Mouse (Mus musculus): Measurements from ENCODE around the gene Tspan4. TPM values are rescaled to one million over a fixed set of nuclear protein-coding genes. Genes with fewer than 3 reads are reported as not detected.

Gene Tspan4
- polyA plus RNA-seq, 1 experiment from 2014 or later = 49.1 TPM

DNA sequence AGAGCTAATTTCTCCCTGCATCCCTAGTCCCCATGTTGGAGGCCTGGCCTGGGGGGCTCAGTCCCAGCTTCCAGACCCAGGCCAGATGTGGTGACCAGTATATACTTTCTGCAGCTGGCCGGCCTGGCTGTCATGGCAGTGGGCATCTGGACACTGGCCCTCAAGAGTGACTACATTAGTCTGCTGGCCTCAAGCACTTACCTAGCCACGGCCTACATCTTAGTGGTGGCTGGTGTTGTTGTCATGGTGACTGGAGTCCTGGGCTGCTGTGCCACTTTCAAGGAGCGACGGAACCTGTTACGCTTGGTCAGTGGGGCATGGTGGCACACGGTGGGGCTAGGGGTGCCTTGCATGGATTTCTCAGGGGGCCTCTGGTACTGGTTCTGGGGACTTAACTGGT, 5.7 kb upstream of the Tspan4 start:
- 55% methylated on average over 6 of the region's 6 CpGs for WGBS
- ATAC-seq = no peak
- H3K36me3 ChIP-seq (ENCODE audit: control insufficient read depth, insufficient read depth, low read length) = peaks cover 11% of the 10 kb centered on the region
- peak overlapping the region; percentile 66 for H3K4me2 ChIP-seq (ENCODE audit: low read length)
- H3K27me3 ChIP-seq (ENCODE audit: control insufficient read depth, insufficient read depth, low read depth, low read length) = peaks cover 25% of the 10 kb centered on the region
- H3K9me3 ChIP-seq (replicated peaks; ENCODE audit: control insufficient read depth, low read length, poor library complexity, severe bottlenecking) = no peaks in the 10 kb centered on the region
- peak overlapping the region; percentile 86 for H3K9ac ChIP-seq (ENCODE audit: low read depth, low read length)
- H3K27ac ChIP-seq (ENCODE audit: low read length) = peak overlapping the region; percentile 82
- H3K4me1 ChIP-seq (ENCODE audit: control insufficient read depth, insufficient read depth, low read length) = peaks cover 44% of the 10 kb centered on the region
- H3K4me3 ChIP-seq (ENCODE audit: low read depth, low read length) = peak overlapping the region; percentile 56; the same call in 1 of the 2 replicates

DNA sequence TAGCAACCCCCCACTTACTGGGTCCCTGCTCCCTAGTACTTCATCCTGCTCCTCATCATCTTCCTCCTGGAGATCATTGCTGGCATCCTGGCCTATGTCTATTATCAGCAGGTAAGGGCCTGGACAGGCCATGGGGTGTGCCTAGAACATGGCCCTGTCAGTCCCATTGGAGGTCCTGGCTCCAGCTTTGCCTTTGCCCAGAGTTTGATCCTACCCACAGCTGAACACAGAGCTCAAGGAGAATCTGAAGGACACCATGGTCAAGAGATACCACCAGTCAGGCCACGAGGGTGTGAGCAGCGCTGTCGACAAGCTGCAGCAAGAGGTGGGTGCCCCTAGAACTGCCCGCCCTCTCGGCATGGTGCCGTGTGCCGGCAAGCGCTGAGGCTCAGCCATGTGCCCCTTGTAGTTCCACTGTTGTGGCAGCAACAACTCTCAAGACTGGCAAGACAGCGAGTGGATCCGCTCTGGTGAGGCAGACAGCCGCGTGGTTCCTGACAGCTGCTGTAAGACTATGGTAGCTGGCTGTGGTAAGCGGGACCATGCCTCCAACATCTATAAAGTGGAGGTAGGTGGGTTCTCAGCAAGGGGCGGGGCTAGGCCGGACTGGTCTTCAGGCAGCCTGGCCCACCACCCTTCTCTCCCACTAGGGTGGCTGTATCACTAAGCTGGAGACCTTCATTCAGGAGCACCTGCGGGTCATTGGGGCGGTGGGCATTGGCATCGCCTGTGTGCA, 5.0 kb upstream of the Tspan4 start:
- 88% methylated on average over 18 of the region's 18 CpGs for WGBS
- peaks cover 18% of the 10 kb centered on the region for H3K27me3 ChIP-seq (ENCODE audit: control insufficient read depth, insufficient read depth, low read depth, low read length)
- H3K36me3 ChIP-seq (ENCODE audit: control insufficient read depth, insufficient read depth, low read length) = peaks cover 11% of the 10 kb centered on the region
- peak overlapping the region; percentile 66; the same call in 1 of the 2 replicates for H3K4me2 ChIP-seq (ENCODE audit: low read length)
- no peak for ATAC-seq
- H3K9ac ChIP-seq (ENCODE audit: low read depth, low read length) = no peak overlapping the region
- H3K4me1 ChIP-seq (ENCODE audit: control insufficient read depth, insufficient read depth, low read length) = peaks cover 40% of the 10 kb centered on the region
- no peak overlapping the region for H3K27ac ChIP-seq (ENCODE audit: low read length)
- H3K9me3 ChIP-seq (replicated peaks; ENCODE audit: control insufficient read depth, low read length, poor library complexity, severe bottlenecking) = no peaks in the 10 kb centered on the region
- no peak overlapping the region for H3K4me3 ChIP-seq (ENCODE audit: low read depth, low read length)

DNA sequence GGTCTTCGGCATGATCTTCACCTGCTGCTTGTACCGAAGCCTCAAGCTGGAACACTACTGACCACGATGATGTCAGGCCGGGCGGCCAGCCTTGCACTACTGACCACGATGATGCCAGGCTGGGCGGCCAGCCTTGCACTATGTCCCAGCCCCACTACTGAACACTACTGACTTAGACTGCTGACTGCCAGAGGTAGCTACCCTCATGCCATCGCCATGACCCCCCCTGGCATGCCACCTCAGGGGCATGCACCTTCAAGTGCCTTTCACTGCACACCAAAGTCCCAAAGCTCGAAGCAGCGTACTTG, 4.4 kb upstream of the Tspan4 start:
- H3K9ac ChIP-seq (ENCODE audit: low read depth, low read length) = no peak overlapping the region
- H3K27me3 ChIP-seq (ENCODE audit: control insufficient read depth, insufficient read depth, low read depth, low read length) = peaks cover 13% of the 10 kb centered on the region
- H3K4me3 ChIP-seq (ENCODE audit: low read depth, low read length) = no peak overlapping the region
- H3K4me2 ChIP-seq (ENCODE audit: low read length) = no peak overlapping the region
- no peaks in the 10 kb centered on the region for H3K9me3 ChIP-seq (replicated peaks; ENCODE audit: control insufficient read depth, low read length, poor library complexity, severe bottlenecking)
- H3K4me1 ChIP-seq (ENCODE audit: control insufficient read depth, insufficient read depth, low read length) = peaks cover 40% of the 10 kb centered on the region
- H3K36me3 ChIP-seq (ENCODE audit: control insufficient read depth, insufficient read depth, low read length) = peaks cover 11% of the 10 kb centered on the region
- ATAC-seq = no peak
- H3K27ac ChIP-seq (ENCODE audit: low read length) = no peak overlapping the region
- 95% methylated on average over 10 of the region's 10 CpGs for WGBS

- 94% methylated on average over 1 of the region's 1 CpGs for WGBS
Observed at GRCm38 (mm10) chr7:141471236-141471635, 3.8 kb upstream of the Tspan4 start.

DNA sequence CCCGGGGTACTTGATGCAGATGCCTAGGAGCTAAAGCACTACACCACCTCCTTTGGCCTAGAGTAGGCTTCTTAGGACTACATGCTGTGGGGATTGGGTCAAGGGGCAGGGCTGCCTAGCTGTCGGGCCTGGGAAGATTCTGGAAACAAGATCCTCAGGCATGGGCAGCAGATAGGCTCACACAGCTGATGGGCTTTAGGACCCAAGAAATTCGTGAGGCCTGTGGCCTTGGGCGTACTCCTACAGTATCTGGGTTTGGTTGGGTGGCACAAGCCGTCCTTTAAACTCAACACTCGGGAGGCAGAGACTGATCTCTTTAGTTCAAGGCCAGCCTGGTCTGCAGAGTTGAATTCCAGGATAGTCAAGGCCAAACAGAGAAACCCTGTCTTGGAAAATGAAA, 2.8 kb upstream of the Tspan4 start:
- H3K9me3 ChIP-seq (replicated peaks; ENCODE audit: control insufficient read depth, low read length, poor library complexity, severe bottlenecking) = no peaks in the 10 kb centered on the region
- no peak overlapping the region for H3K27ac ChIP-seq (ENCODE audit: low read length)
- peaks cover 11% of the 10 kb centered on the region for H3K36me3 ChIP-seq (ENCODE audit: control insufficient read depth, insufficient read depth, low read length)
- H3K4me1 ChIP-seq (ENCODE audit: control insufficient read depth, insufficient read depth, low read length) = peaks cover 42% of the 10 kb centered on the region
- H3K4me3 ChIP-seq (ENCODE audit: low read depth, low read length) = no peak overlapping the region
- no peak overlapping the region for H3K9ac ChIP-seq (ENCODE audit: low read depth, low read length)
- WGBS = 85% methylated on average over 6 of the region's 6 CpGs
- no peak for ATAC-seq
- peaks cover 11% of the 10 kb centered on the region for H3K27me3 ChIP-seq (ENCODE audit: control insufficient read depth, insufficient read depth, low read depth, low read length)
- H3K4me2 ChIP-seq (ENCODE audit: low read length) = no peak overlapping the region

More at GRCm38 (mm10) chr7:141471236-141471635, 3.8 kb upstream of the Tspan4 start:
- Histone ChIP-seq H3K27me3 (ENCODE audit: control insufficient read depth, insufficient read depth, low read depth, low read length) (peaks cover 10% of the 10 kb centered on the region), H3K4me3 (ENCODE audit: low read depth, low read length) (no peak overlapping the region), H3K4me1 (ENCODE audit: control insufficient read depth, insufficient read depth, low read length) (peaks cover 44% of the 10 kb centered on the region), H3K36me3 (ENCODE audit: control insufficient read depth, insufficient read depth, low read length) (peaks cover 11% of the 10 kb centered on the region), H3K9me3 (replicated peaks; ENCODE audit: control insufficient read depth, low read length, poor library complexity, severe bottlenecking) (no peaks in the 10 kb centered on the region), H3K27ac (ENCODE audit: low read length) (no peak overlapping the region), H3K4me2 (ENCODE audit: low read length) (no peak overlapping the region), H3K9ac (ENCODE audit: low read depth, low read length) (no peak overlapping the region)
- ATAC-seq = no peak

DNA sequence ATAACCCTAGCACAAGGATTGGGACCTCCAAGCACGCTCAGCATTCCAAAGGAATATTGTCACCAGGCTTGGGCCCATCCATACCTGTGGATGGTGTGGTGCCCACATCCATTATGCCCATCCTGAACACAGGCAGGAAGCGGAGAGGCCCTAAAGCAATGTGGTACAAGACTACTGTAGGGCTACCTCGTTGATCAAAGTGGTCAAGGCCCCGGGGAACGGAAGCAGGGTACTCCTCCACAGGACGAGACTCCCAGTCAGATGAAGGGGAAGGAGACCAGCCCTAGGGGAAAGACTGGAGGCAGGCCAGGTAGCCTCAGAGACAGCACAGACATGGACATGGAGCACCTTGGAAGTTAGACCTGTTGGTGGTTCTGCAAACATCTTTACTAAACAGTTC, 2.3 kb upstream of the Tspan4 start:
- no peak overlapping the region for H3K9ac ChIP-seq (ENCODE audit: low read depth, low read length)
- H3K36me3 ChIP-seq (ENCODE audit: control insufficient read depth, insufficient read depth, low read length) = peaks cover 11% of the 10 kb centered on the region
- 91% methylated on average over 6 of the region's 6 CpGs for WGBS
- peaks cover 12% of the 10 kb centered on the region for H3K27me3 ChIP-seq (ENCODE audit: control insufficient read depth, insufficient read depth, low read depth, low read length)
- no peak overlapping the region for H3K4me3 ChIP-seq (ENCODE audit: low read depth, low read length)
- H3K4me1 ChIP-seq (ENCODE audit: control insufficient read depth, insufficient read depth, low read length) = peaks cover 42% of the 10 kb centered on the region
- no peaks in the 10 kb centered on the region for H3K9me3 ChIP-seq (replicated peaks; ENCODE audit: control insufficient read depth, low read length, poor library complexity, severe bottlenecking)
- no peak overlapping the region for H3K27ac ChIP-seq (ENCODE audit: low read length)
- ATAC-seq = no peak
- H3K4me2 ChIP-seq (ENCODE audit: low read length) = no peak overlapping the region

GRCm38 (mm10) chr7:141474160-141474559, 880 bp upstream of the Tspan4 start:
- Histone ChIP-seq H3K9ac (ENCODE audit: low read depth, low read length) (peak overlapping the region; percentile 90), H3K27me3 (ENCODE audit: control insufficient read depth, insufficient read depth, low read depth, low read length) (peaks cover 14% of the 10 kb centered on the region), H3K9me3 (replicated peaks; ENCODE audit: control insufficient read depth, low read length, poor library complexity, severe bottlenecking) (no peaks in the 10 kb centered on the region), H3K27ac (ENCODE audit: low read length) (no peak overlapping the region; the same call in 1 of the 2 replicates), H3K36me3 (ENCODE audit: control insufficient read depth, insufficient read depth, low read length) (peaks cover 11% of the 10 kb centered on the region), H3K4me1 (ENCODE audit: control insufficient read depth, insufficient read depth, low read length) (peaks cover 30% of the 10 kb centered on the region), H3K4me3 (ENCODE audit: low read depth, low read length) (peak overlapping the region; percentile 65), H3K4me2 (ENCODE audit: low read length) (peak overlapping the region; percentile 98)
- ATAC-seq = no peak
- 13% methylated on average over 5 of the region's 5 CpGs for WGBS

GRCm38 (mm10) chr7:141475805-141476158, 742 bp downstream of the Tspan4 start:
- H3K4me1 ChIP-seq (ENCODE audit: control insufficient read depth, insufficient read depth, low read length) = peaks cover 21% of the 10 kb centered on the region
- H3K27me3 ChIP-seq (ENCODE audit: control insufficient read depth, insufficient read depth, low read depth, low read length) = peaks cover 14% of the 10 kb centered on the region
- peak overlapping the region; percentile 90 for H3K9ac ChIP-seq (ENCODE audit: low read depth, low read length)
- no peak overlapping the region; the same call in 1 of the 2 replicates for H3K27ac ChIP-seq (ENCODE audit: low read length)
- H3K4me3 ChIP-seq (ENCODE audit: low read depth, low read length) = peak overlapping the region; percentile 65
- H3K36me3 ChIP-seq (ENCODE audit: control insufficient read depth, insufficient read depth, low read length) = peaks cover 7% of the 10 kb centered on the region; the same call in 1 of the 2 replicates
- ATAC-seq = no peak
- H3K4me2 ChIP-seq (ENCODE audit: low read length) = peak overlapping the region; percentile 98
- no peaks in the 10 kb centered on the region for H3K9me3 ChIP-seq (replicated peaks; ENCODE audit: control insufficient read depth, low read length, poor library complexity, severe bottlenecking)
- WGBS = 2% methylated on average over 12 of the region's 12 CpGs

GRCm38 (mm10) chr7:141476226-141476980, 1.4 kb downstream of the Tspan4 start:
- peak overlapping the region; percentile 98 for H3K4me2 ChIP-seq (ENCODE audit: low read length)
- peaks cover 24% of the 10 kb centered on the region for H3K4me1 ChIP-seq (ENCODE audit: control insufficient read depth, insufficient read depth, low read length)
- H3K9ac ChIP-seq (ENCODE audit: low read depth, low read length) = 0 out of 2 replicates have a peak overlapping the region, but pooled peaks have one; percentile 5
- WGBS = 5% methylated on average over 17 of the region's 17 CpGs
- peak overlapping the region; percentile 51; the same call in 1 of the 2 replicates for H3K27ac ChIP-seq (ENCODE audit: low read length)
- no peaks in the 10 kb centered on the region for H3K9me3 ChIP-seq (replicated peaks; ENCODE audit: control insufficient read depth, low read length, poor library complexity, severe bottlenecking)
- peaks cover 14% of the 10 kb centered on the region for H3K27me3 ChIP-seq (ENCODE audit: control insufficient read depth, insufficient read depth, low read depth, low read length)
- 0 out of 2 replicates have a peak, but pooled peaks have one; percentile 2 for ATAC-seq
- peaks cover 7% of the 10 kb centered on the region; the same call in 1 of the 2 replicates for H3K36me3 ChIP-seq (ENCODE audit: control insufficient read depth, insufficient read depth, low read length)
- peak overlapping the region; percentile 6; the same call in 1 of the 2 replicates for H3K4me3 ChIP-seq (ENCODE audit: low read depth, low read length)

Data from midbrain, embryonic 16.5 days (tissue).